Mouse (Mus musculus) regulatory T cell (primary cell): Measurements from ENCODE around the gene Arhgap9.
"Not testable (repeated sequence)": the region's sequence is repeated elsewhere in the genome, so short reads cannot be mapped to it uniquely, and the experiment has no call there.

ENCODE experiments used
- in situ Hi-C: fragments of 300-600 bp; cut with MboI, MseI; formaldehyde crosslinking; loops from one replicate; pipeline ENCODE4 v1.15.1; 2025; ENCODE audit warnings: high pct_unique_total_duplicates

Gene Arhgap9

DNA sequence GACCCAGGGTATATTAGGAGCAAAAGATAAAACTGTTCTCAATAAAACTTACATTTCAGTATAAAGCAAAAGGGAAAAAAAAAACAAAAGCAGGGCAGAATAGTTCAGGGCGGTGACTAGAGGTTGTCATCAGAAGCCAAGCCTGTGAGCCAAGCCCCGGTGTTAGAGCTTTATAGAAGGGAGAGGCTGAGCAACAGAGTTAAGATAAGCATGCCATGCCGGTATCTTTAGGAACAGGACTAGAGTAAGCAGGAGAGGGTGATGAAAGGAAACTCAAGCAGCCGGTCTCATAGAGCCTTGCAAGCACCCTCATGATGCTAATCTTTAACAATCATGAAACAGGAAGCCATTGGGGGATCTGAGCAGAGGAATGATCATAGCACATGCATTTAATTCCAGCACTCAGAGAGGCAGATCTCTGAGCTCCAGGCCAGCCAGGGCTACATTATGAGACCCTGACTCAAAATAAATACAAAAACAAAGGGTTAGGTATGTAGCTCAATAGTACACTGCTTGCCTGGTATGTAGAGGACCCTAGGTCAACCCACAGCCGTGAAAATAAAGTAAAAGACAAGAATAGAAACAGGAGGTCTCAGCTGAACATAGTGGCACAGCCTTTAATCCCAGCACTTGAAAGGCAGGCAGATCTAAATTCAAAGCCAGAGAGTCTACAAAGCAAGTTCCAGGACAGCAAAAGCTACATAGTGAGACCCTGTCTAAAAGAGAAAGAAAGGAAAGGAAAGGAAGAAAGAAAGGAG, 29.7 kb upstream of the Arhgap9 start:
- in situ Hi-C loops = no loop called here

DNA sequence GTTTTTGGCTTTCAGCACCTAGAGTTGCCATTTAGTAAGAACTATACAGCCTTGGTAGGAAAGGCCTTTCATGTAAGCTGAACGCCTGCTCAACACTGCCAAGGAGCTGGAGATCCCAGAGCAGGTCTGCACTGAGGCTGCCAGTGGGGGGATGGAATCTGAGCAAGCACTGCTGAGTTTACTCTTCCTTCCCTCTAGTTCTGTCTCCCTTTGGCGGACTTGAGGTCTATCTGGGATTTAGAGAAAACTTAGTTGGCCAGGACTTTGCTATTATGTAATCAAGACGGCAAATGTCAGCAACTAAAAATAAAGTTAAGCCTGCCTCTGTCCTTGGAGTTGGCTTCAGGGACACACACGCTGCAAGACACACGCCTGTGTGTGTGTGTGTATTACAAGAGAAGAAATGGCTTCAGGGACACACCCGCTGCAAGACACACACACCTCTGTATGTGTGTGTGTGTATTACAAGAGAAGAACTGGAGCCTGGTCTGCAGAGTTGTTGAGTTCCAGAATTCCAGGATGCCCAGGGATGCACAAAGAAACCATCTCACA, 28.7 kb upstream of the Arhgap9 start:
- in situ Hi-C loops = no loop called here

DNA sequence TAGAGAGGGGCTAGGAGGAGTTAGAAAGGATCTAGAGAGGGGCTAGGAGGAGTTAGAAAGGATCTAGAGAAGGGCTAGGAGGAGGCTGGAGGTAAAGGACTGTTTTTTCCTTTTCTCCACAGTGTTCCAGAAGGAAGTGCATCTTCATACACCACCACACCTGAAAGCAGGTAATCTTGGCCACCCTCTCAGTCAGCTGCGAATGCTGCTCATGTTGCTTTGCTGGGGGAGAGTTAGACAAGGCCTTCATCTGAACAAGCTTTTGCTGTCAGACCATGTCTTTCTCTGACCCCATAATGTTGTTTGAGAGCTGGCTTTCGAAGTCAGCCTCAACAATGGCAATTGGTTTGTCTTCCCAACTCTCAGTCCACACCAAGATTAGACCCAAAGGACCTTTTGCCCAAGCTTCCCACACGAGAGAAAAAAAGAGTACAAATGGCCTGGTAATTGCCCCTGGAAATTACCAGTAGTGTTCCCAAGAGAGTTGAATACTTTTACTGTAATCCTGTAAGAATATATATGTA, 28.1 kb upstream of the Arhgap9 start:
- in situ Hi-C loops = no loop called here

DNA sequence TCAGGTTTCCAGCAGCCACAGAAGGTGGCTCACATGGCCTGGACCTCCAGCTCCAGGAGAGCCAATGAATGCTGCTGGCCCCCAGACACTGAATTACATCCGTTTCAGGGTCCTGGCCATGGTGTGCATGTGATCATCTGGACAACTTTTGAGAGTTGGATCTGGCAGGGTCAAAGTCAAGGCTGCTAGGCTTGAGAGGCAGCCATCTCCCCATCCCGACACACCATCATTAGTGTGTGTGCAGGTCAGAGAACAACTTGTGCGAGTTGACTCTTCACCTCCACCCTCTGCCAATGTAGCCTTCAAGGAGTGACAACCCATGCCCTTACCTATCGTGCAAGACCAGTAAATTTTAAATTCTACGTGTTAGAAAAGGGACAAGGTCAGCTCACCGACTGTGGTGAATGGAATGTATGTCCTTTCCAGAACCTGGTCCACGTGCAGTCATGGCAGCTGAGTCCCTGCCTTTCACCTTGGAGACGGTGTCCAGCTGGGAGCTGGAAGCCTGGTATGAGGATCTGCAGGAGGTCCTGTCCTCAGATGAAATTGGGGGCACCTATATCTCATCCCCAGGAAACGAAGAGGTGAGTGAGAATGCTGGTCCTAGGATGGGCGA, 26.8 kb upstream of the Arhgap9 start:
- in situ Hi-C loops = no loop called here

DNA sequence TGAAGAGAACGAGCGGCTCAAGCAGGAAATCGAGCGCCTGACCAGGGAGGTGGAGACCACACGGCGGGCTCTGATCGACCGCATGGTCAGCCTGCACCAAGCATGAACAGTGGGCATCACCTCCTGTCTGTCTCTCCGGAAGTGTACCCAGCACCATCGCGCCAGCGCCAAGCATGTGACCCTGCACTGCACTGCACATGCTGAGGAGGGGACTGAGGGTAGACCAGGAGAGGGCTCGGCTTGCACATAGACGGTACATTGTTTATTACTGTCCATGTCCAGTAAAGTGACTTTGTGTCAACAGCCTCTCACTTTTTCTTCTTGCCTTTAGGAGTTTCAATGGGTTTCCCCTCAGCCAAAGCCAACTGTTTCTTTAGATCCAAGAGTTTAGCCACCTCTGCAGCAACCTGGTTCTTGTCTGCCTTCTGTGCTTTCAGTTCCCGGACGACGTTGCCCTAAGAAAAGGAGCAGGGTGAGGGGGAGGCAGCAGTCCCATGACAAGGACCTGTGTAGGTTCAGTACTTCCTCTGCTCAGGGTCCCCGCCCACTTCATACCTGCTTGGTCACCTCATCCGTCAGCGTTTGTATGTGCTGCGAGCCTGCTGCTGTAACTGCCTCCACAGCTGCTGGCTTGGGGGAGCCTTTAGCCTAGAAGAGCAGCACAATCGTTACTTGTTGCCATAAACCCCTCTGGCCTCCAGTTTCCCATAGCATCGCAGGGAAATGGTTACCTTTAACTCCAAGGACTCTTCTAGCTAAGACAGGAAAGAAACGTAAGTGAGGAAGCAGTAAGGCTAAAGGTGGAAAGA, 25.6 kb upstream of the Arhgap9 start:
- in situ Hi-C loops = no loop called here

DNA sequence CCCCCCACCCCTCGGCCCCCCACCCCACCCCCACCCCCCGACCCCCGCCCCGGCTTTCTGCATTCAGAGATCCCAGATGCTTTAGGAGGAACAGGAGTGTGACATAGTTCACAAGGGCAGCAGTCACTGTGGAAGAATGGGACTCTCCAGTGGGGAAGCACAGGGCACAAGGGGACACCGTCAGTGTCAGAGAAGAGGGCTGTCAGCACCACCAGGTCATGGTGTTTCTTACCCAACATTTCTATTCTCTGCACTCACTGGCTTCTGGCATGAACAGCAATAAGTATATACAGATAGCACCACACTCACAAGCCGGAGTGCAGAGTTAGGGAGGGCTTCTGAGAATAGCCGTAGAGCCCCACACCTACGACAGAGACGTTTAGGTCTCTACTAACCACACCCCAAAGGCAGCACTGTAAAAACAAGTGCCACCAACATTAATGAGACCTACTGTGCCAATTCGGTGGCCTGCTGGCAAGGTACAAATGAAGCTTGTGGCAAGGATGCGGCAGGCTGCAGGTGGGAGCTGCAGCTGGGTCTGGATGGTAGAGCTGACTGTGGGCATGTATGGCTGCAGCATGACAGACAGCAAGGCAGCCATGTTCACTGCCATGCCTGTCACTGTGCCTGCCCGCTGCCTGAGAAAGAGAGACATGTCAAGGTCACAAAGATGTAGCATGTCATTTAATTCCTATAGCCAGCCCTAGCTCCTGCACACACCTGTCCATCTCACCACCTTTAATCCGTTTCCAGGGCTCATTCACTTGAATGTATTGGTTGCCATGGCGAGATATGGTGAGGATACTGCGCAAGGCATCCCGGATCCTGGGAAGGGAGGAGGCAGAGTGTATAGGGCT, 24.5 kb upstream of the Arhgap9 start:
- in situ Hi-C loops = no loop called here

DNA sequence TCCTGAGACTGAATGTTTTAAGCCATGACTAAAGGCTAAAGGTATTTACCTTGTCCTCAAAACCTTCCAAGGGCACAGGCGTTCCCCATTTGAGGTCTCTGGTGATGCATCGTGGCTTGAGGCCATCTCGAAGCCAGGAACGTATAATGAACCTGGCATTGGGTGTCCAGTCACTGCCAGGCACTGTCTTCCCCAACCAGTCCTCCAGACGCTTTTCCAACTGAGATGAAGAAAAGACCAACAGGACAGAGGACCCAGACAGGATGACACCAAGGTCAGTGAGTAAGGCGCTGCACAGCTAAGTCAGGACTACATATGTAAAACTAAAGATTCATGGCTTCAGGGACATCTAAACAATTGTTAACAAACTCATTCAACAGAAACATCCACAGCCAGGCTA, 21.4 kb upstream of the Arhgap9 start:
- in situ Hi-C loops = no loop called here

DNA sequence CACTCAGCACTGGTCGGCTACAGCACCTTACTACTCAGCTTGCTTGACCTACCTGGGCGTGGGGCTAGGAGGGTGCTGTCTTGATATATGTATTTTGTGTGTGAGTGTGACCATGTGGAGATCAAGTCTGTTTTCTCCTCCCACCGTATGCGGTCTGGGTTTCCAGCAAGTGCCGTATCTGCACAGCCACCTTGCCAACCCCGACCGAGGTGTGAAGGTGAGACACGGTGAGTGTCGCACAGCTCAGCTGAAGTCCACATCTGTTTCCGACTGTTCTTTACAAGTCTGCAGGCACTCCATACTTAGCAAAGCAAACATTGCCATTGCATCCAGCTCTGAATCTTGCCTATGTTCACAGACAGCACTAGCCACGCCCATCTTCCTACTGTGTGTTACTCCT, 18.6 kb upstream of the Arhgap9 start:
- in situ Hi-C loops = no loop called here

DNA sequence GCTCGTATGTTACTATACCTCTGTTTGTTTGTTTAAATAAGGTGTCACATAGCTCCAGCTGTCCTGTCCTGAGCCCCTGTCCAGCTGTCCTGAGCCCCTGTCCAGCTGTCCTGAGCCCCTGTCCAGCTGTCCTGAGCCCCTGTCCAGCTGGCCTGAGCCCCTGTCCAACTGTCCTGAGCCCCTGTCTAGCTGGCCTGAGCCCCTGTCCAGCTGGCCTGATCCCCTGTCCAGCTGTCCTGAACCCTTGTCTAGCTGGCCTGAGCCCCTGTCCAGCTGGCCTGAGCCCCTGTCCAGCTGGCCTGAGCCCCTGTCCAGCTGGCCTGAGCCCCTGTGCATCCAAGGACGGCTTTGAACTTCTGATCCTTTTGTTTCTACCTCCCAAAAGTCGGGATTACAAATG, 12.6 kb upstream of the Arhgap9 start:
- in situ Hi-C loops = not testable (repeated sequence)

DNA sequence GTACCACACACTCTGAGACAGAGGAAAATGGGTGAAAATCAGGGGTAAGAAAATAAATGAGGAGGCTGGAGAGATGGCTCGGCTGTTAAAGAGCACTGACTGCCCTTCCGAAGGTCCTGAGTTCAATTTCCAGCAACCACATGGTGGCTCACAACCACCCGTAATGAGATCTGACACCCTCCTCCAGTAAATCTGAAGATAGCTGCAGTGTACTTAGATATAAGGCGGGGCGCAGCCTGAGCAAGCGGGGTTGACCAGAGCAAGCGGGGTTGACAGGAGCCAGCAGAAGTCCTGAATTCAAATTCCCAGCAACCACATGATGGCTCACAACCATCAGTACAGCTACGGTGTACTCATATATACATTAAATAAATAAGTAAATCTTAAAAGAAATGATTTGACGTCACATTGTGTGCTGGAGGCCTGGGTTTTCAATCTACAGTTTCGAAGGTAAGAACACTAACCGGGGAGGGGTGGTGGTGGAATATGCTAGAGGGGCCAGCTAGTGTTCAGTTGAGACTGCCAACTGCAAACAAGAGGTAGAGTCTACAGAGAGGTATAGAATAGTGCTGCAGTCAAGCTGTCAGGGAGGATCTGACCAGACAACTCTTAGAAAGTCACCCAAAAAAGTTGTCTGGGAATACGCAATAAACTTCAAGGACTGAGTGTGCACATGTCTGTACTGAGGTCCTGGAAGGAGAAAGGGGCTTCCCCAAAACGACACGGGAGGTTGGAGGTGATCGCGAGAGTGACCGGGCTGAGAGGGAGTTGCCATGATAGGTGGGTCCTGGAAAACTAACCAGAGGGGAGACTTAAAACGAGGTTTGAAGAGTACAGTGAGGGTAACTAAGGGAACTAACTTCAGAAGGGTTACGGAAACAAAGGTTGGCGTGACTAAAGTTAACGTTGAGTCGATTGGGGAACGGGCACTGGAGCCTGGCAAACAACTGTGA, 11.0 kb upstream of the Arhgap9 start:
- in situ Hi-C loops = loop anchor here (10.0 kb wide), 2 partner anchors 126 to 1234 kb away; partner anchors contain the start of genes Rpl41, Slc26a10 and Zc3h10

DNA sequence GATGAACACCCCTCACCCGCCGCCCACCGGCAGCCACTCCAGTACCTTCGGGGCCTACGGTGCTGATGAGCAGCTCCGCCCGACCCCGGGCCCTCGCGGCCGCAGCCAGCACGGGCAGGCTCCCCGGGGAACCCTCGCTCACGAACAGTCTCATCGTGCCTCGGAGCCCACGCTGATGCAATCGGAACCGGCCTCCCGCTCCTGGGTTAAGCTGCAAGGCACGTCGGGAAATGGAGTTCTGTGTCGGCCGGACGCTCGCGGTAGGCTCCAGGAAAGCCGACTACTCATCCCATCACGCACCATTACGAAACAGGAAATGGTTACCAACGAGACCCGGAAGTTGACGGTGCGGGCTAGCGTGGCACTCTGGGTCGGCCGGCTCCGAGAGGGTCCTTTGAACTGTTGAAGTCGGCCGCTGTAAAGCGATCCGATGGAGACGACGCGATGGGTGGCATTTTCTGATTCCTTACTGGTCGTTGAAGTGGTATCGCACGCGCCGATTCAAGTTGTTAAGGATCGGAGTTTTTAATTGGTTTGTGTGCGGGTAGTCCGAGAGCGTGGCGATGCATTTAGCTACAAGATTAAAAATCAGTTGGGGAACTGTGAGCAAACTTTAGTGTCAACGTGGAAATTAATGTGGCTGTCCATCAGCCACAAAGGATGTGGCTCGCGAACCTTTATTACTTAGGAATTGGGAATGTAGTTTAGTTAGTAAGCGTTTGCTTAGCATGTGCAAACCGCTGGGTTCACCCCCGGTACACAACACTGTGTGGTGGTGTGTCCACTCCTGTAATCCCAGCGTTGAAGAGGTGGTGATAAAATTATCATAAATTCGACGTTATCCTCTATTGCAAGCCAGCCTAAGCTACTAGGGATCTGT, 10.0 kb upstream of the Arhgap9 start, which contains the start of gene Mars:
TSS of gene Mars (minus strand) at position 311 of the 880 bp plus-strand sequence.
- in situ Hi-C loops = loop anchor here (10.0 kb wide), 2 partner anchors 127 to 1233 kb away; partner anchors contain the start of genes Rpl41, Slc26a10 and Zc3h10

DNA sequence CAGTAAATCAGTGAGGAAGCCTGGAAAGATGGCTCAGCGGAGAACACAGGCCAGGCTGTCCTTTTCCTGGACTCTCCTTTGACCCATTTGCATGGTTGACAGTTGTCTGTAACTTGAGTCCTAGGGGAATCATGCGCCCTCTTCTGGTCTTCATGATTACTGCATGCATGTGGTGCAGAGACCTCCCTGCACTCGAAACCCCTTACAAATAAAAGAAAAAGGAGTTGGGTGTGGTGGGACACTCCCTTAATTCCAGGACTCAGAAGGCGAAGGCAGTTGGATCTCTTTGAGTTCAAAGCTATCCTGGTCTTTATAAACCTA, 9.4 kb upstream of the Arhgap9 start:
- in situ Hi-C loops = loop anchor here (10.0 kb wide), 2 partner anchors 128 to 1232 kb away; partner anchors contain the start of genes Rpl41, Slc26a10 and Zc3h10

DNA sequence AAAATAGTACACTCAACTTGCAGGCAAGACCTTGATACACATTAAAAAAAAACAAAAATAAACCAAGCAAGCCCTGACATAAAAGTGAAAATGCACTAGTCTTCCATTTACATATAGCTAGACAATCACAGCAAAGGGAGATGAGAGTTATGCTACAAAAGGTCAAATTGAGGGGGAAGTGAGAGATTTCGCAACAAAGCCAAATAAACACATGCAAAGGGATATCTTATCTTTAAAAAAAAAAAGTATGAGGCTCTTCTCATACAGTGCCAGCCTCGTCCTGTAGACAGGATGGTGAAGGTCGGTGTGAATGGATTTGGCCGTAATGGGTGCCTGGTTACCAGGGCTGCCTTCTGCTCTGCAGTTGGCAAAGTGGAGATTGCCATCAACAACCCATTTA, 8.9 kb upstream of the Arhgap9 start:
- in situ Hi-C loops = loop anchor here (10.0 kb wide), 2 partner anchors 128 to 1232 kb away; partner anchors contain the start of genes Rpl41, Slc26a10 and Zc3h10

DNA sequence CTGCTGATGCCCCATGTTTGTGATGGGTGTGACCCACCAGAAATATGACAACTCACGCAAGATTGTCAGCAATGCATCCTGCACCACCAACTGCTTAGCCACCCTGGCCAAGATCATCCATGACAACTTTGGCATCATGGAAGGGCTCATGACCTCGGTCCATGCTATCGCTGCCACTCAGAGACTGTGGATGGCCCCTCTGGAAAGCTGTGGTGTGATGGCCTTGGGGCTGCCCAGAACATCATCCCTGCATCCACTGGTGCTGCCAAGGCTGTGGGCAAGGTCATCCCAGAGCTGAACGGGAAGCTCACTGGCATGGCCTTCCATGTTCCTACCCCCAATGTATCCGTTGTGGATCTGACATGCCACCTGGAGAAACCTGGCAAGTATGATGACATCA, 8.2 kb upstream of the Arhgap9 start:
- in situ Hi-C loops = loop anchor here (10.0 kb wide), 2 partner anchors 129 to 1231 kb away; partner anchors contain the start of genes Rpl41, Slc26a10 and Zc3h10

DNA sequence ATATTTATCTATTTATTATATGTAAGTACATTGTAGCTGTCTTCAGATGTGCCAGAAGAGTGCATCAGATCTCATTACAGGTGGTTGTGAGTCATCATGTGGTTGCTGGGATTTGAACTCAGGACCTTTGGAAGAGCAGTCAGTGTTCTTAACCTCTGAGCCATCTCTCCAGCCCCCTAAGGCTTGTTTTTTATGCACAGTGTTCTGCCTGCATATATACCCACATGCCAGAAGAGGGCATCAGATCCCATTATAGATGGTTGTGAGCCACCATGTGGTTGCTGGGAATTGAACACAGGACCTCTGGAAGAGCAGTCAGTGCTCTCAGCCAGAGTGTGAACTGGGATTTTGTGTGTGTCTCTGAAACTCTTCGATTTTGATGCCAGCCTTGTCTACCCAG, 6.8 kb upstream of the Arhgap9 start:
- in situ Hi-C loops = loop anchor here (5.0 to 10.0 kb wide), 3 partner anchors 130 to 1307 kb away; partner anchors contain the start of genes Rpl41, Slc26a10 and Zc3h10

DNA sequence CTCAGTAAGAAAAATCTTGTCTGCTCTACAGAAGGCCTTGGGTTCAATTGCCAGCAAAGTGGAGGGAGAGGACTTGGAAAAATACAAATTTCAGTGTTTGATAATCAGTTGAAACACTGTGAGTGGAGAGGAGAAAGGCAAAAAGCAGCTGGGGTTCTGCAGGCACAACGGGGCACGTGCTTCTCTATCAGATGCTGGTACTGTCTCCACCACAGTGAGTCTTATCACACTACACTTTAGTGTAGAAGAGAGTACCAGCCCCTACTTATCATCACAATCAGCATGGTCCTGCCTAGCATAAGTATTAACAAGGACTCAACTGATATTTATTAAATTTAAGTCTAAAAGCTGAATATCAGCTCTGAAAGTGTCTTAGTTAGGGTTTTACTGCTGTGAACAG, 4.5 kb upstream of the Arhgap9 start:
- in situ Hi-C loops = loop anchor here (5.0 to 10.0 kb wide), 3 partner anchors 132 to 1305 kb away; partner anchors contain the start of genes Rpl41, Slc26a10 and Zc3h10

DNA sequence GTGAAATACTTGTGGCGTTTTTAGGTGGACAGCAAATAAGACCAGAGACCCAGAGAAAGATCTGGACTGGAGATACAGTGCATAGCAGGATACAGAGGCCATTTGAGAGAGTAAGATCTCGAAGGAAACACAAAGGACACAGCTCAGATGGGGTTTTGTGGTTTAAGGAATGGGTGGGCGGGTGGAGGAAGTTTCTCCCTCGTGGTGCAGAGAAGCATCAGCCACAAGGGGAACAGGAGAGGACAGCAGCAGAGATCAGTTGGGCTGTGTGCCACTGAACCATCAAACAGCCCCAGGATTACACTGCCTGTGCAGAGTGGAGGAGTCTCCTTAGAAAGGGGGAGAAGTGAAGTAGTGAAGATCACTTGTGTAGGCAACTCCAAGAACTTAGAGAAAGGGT, 3.8 kb upstream of the Arhgap9 start:
- in situ Hi-C loops = loop anchor here (5.0 to 10.0 kb wide), 3 partner anchors 133 to 1304 kb away; partner anchors contain the start of genes Rpl41, Slc26a10 and Zc3h10

DNA sequence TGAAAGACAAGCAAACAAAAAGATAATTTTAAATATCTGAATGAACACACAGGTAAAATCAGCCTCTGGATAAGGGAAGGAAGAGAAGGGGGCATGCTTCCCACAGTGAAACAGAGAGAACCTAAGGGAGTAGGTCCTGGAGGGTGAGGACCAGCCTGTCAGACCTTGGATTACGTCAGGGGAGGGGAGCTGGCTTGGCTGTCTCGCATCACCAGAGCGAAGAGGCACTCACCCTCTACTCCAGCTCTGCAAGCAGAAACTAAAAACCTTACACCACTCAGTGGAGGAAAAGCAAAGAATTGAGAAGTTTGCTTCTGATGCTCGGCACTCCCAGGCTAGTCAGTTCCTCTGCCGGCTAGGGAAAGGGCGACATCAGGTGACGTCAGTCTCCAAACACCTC, 1.8 kb upstream of the Arhgap9 start:
- in situ Hi-C loops = loop anchor here (5.0 to 10.0 kb wide), 5 partner anchors 38 to 1302 kb away; partner anchors contain the start of genes Rpl41, Slc26a10 and Zc3h10
